Mouse (Mus musculus) neutrophil, adult 5-6 weeks (primary cell): ENCODE measurements around the gene Abcb6. TPM values are rescaled to one million over a fixed set of nuclear protein-coding genes. Genes with fewer than 3 reads are reported as not detected.
A peak's percentile ranks its signal among the peaks of the same experiment; 100 is the strongest.

ENCODE experiments used
- ATAC-seq: fragments of 151-379, 151-347 bp; 2 replicates; pipeline ENCODE4 v1.8.0; 2017; ENCODE audit warnings: mild to moderate bottlenecking, moderate TSS enrichment; ENCODE audit not compliant: insufficient number of reproducible peaks, poor library complexity, low FRiP score, severe bottlenecking; ENCODE audit errors: extremely low read depth
- total RNA-seq: library from RNA; stranded (forward); fragments of 200-1000 nt; gene quantifications from 2 replicates; pipeline ENCODE4 v1.2.3, GENCODE M21; 2017

The Abcb6 gene
- total RNA-seq, result 2.1 and 3.2 TPM in 2 replicates

GRCm38 (mm10) chr1:75180105-75180590 is at the start of gene Abcb6:
Gene Abcb6, minus strand, starts transcription at chr1:75180392.
- peak; percentile 86 for ATAC-seq

DNA sequence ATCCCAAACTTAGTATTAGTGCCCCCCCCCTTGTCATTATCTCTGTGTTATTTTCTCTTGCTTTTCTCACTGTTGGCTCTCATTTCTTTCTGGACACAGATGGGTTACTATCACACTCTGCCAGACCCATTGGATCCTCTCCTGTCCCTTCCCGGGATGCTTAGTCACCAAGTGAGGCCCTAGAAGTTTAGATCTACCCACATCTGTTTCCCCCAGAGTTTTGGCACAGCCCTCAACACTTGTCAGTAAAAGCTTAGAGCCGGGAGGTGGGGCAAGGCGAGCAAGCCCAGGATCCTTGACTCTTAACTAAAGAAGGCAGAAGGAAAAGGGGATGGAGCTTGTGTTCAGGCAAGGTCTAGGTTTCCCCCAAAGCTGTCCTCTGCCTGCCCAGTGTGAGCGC is 49.0 kb upstream of the Abcb6 start:
- no peak for ATAC-seq

GRCm38 (mm10) chr1:75227653-75228052 is 47.5 kb upstream of the Abcb6 start:
- no peak for ATAC-seq

DNA sequence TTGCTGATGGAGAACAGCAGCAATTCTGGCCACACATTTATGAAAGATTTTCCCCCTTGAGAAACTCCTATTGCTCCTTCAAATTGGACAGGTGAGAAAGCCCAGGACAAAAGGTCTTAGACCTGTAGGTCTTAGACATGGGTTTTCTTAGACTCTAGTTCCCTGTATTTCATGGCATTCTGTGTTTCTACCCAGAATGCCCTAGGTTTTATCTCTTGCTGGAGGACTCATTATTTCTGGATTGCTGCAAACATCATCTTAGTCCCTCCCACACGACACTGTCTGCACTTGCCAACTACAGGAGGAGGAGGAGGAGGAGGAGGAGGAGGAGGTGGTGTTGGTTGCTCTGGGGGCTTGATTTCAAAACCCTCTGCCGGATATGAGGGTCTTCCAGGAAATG is 45.9 kb upstream of the Abcb6 start:
- no peak for ATAC-seq

- ATAC-seq, result no peak
Observed at GRCm38 (mm10) chr1:75225473-75225872, 45.3 kb upstream of the Abcb6 start.

- no peak for ATAC-seq
Observed at GRCm38 (mm10) chr1:75223532-75223931, 43.3 kb upstream of the Abcb6 start.

GRCm38 (mm10) chr1:75222926-75223325 is 42.7 kb upstream of the Abcb6 start:
- no peak for ATAC-seq

- no peak for ATAC-seq
Observed at GRCm38 (mm10) chr1:75221538-75221937, 41.3 kb upstream of the Abcb6 start.

- ATAC-seq, result no peak
Observed at GRCm38 (mm10) chr1:75219531-75219930, 39.3 kb upstream of the Abcb6 start, which contains the start of gene Tuba4a. Gene Tuba4a, minus strand, starts transcription at chr1:75219865.

DNA sequence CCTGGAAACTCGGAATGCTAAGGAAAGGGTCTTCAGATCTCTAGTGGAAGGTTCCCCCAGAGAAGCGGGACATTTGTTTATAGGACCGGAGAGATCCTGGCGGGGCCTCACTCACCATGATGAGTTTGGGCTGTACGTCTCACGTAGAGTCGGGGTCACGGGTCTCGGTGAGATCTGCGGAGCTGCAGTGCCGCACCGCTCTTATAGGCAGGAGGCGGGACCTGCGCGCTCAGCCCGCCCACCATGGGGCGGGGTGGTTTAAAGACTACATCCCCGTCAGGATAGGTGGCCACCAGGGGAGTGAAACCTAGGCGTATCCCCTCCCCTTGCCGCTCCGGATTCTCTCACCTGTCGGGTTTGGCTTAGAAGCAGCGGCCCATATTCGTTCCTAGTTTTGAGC is 38.9 kb upstream of the Abcb6 start:
- peak; percentile 86 for ATAC-seq

DNA sequence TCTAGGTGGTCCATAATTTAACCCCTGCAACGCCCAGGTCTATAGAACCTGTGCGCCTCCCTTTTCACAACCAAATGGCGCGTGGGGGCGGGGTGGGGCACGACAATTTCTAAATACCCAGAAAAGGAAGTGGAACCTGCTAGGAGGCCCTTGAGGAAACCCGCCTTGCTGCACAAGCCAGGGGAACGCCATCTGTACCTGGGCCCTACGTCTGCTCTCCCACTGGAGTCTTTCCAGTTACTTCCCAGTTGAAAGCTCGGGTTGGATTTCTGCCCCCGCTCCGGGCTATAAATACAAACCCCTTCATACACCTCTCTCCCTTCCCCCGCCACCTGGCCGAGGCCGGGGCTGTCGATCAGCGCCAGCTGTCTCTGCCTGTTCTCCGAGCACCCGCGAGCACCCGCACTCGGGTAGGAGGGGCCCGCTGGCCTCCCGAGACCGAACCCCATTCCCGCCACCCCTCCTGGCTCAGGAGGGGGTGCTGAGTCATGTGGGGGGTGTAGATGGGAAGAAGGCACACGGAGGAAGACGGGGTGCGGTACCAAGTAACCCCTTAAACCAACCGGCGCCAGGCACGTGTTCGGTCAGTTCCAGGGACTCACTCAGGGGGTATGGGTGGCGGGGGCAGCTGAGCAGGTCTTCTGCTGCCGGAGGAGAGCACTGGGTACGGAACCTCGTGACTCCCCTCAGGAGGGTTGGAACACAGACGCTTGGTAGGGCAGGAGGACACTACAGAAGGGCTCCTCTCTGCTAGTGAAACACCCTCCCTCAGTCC is 38.2 kb upstream of the Abcb6 start:
- peak; percentile 37; the same call in 1 of the 2 replicates for ATAC-seq

DNA sequence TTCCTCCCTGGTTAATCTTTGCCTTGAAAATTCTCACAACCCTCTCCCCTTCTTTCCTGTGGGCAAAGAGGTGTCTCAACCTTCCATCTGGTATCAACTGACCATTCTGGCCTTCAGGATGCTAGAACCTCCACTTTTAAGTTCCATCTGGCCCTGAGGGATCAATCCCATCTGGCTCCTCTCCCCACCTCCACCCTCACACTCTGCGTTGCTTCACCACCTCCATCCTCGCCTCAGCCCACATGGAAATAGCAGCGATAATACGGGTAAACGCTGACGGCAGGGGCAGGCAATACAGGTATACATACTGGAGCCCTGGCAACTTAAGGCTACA is 37.7 kb upstream of the Abcb6 start:
- ATAC-seq, result no peak

DNA sequence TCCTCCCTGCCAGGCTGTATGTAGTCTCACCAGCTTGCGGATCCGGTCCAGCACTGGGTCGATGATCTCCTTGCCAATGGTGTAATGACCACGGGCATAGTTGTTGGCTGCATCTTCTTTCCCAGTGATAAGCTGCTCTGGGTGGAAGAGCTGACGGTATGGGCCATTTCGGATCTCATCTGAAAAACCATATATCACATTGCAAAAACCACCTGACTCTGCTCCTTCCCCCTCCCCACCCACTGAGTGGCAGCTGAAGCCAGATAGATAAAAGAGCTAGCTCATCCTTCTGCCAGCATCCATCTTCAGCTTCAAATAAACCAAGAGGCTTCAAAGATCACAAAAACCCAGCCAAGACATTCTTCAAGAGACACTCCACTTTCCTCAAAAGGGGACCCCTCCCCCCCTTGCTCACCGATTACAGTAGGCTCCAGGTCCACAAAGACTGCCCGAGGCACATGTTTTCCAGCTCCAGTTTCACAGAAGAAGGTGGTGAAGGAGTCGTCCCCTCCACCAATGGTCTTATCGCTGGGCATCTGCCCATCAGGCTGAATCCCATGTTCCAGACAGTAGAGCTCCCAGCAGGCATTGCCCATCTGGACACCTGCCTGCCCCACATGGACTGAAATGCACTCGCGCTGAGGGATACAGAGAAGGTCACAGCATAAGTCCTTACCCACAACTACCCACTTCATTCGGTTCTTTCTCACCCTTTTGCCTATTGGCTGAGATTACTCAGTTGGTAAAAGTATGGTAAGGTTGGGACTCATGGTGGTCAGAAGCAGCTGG is 36.8 kb upstream of the Abcb6 start:
- no peak for ATAC-seq

DNA sequence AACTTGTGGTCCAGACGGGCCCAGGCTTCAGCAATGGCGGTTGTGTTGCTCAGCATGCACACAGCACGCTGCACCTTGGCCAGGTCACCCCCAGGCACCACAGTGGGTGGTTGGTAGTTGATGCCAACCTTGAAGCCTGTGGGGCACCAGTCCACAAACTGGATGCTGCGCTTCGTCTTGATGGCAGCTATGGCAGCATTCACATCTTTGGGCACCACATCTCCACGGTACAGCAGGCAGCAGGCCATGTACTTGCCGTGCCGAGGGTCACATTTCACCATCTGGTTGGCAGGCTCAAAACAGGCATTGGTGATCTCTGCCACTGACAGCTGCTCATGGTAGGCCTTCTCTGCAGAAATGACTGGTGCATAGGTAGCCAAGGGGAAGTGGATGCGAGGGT is 35.6 kb upstream of the Abcb6 start:
- ATAC-seq, result no peak

DNA sequence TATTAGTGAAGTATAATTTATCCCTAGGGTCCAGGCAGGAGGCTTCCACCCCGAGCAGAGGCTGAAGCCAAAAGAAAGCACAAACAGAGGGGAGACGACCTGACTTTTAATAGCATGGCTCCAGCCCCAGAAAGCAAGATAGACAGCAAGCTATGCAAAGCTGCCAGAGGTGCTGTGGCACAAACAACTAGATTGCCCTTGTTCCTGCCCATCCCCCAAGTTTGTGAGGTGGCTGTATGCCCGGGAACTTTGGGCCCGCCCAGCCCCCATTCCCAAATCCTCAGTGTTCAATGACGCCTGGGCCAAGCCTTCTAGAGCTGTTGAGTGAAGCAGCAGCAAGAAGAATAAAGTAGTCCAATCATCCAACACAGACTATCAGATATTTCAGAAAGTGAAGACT is 34.7 kb upstream of the Abcb6 start:
- no peak for ATAC-seq

DNA sequence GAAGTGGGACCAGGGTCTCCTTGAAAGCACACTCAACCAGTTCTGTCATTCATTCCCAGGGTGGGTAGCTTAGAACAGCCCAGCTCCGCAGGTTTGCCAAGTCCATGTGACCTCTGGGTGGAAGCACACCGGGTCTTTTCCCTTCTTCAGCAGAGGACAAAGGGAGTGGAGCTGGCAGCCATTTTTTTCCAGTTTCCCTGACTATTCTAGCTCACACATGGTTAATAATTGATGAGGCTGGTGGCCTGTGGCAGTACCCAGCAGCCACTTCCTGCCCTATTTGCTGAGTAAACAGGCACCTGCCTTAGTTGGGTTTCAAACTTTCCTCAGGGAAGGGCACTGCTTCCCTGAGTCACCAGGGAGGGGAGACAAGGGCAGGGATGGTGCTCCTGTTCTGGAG is 34.2 kb upstream of the Abcb6 start:
- no peak for ATAC-seq

GRCm38 (mm10) chr1:75213096-75213495 is 32.9 kb upstream of the Abcb6 start:
- 0 out of 2 replicates have a peak, but pooled peaks have one; percentile 6 for ATAC-seq

GRCm38 (mm10) chr1:75212542-75212941 is 32.4 kb upstream of the Abcb6 start:
- no peak for ATAC-seq

DNA sequence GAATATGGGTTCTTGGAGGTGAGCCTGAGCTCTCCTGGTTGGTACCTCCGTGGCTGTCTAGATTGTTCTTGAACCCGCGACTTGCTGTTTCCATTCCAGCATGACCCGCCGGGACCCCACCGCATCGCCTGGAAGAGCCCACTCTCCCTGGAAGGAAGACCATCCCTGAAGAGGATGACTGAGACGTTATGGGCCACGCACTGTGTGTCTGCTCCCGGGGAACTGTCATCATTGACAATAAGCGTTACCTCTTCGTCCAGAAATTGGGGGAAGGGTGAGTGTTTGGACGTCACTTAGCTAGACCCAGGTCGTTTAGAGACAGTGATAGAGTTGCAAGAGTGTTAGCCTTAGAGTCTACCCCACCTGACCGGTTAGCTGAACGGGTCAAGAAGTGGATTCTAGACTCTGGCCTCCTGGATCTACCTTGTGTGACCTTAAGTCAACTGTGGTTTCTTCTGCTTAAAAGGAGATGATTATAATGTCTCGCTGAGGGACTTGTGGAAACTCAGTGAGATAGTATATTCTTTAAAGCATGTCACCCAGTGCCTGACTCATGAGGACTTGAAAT is 31.0 kb upstream of the Abcb6 start:
- no peak for ATAC-seq
